Mouse (Mus musculus) Muller cell, postnatal 12 days (primary cell): ENCODE measurements at regions not wholly inside any gene's neighbourhood (a gene's known extent, or its start where the extent isn't known, plus 50 kb on each side); places are given as distances from the start of the nearest gene placed in this dataset.
A peak's percentile ranks its signal among the peaks of the same experiment; 100 is the strongest.

ENCODE experiments used
- DNase-seq: peaks from one replicate; pipeline ENCODE4 v3.0.0-alpha.2; 2015; ENCODE audit errors: inconsistent ontology term

- DNase-seq: peak; percentile 58
Measured at GRCm38 (mm10) chr4:87570470-87570891, 340.2 kb upstream of the Slc24a2 start.

GRCm38 (mm10) chr4:87566616-87567015 lies 336.3 kb upstream of the Slc24a2 start:
- DNase-seq: no peak

- DNase-seq: no peak
Measured at GRCm38 (mm10) chr4:87554912-87555311, 324.6 kb upstream of the Slc24a2 start.
